Mouse (Mus musculus): ENCODE results near the gene Kcnma1. TPM values are rescaled to one million over a fixed set of nuclear protein-coding genes. Genes with fewer than 3 reads are reported as not detected.

Gene Kcnma1
- polyA plus RNA-seq, 1 experiment from 2014 or later = 2.8 TPM

- no peak for TF ChIP-seq CTCF (IDR thresholded peaks at IDR 0.05)
- DNase-seq (ENCODE audit: low read depth, low spot score) (no peak), ATAC-seq (no peak)
- in situ Hi-C loops (cut with MboI; ENCODE audit: low pct_unique_long_range_greater_than_20kb) = loop anchor here (5.0 kb wide), 1 partner anchor 50 kb away; no protein-coding TSS in a partner anchor
- POLR2A ChIA-PET = no interaction called here
- CTCF ChIA-PET = no interaction called here
- H3K27me3 ChIP-seq = no peaks in the 10 kb centered on the region
These were observed 267.3 kb downstream of the Kcnma1 start for GRCm38 (mm10) chr14:23746976-23747375.

DNA sequence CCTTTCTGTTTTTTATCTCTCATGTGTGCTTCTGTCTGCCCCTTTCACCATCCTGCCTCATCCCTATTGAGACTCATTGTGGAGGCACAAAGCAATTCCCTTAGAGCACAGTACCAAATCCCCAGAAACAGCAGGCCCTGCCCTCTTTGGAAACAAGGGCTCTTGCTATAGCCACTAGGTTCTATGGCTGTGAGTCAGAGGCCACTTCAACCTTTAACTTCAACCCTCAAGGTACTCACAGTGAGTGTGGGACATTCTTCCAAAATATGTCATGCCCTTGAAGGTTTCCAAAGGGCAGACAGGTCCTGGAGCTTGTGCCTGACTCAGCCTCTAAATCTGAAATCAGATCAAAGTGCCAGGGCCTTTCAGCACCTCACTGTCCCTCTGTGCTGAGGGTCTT is 272.8 kb downstream of the Kcnma1 start:
- POLR2A ChIA-PET = no interaction called here
- H3K27me3 ChIP-seq = no peaks in the 10 kb centered on the region
- in situ Hi-C loops (cut with MboI; ENCODE audit: low pct_unique_long_range_greater_than_20kb) = no loop called here
- no peak for DNase-seq (ENCODE audit: low read depth, low spot score)
- ATAC-seq = no peak
- CTCF ChIA-PET = interaction anchor here (0.7 kb wide), 1 partner anchor 22 kb away, joined by 3 read pairs; no protein-coding TSS in a partner anchor
- TF ChIP-seq CTCF (IDR thresholded peaks at IDR 0.05) = no peak

DNA sequence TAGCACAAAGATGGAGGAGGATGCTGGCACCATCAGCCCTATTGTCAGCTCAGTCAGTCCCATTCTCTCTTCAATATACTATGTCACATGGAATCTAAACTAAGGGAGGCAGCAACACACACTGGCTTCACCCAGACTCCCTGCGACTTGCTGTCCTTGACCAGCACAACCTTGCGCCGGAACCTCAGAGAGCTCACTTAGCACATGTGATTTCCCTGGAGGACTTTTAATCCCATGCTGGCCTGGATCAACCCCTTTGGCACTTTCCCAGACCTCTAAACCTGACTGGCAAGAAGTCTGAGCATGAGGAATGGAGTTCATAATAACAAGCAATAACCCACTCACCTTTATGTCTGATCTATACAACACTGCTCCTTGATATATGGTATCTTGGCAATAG is 280.1 kb downstream of the Kcnma1 start:
- H3K27me3 ChIP-seq = peaks cover 5% of the 10 kb centered on the region
- TF ChIP-seq CTCF (IDR thresholded peaks at IDR 0.05) = no peak
- ATAC-seq (no peak), DNase-seq (ENCODE audit: low read depth, low spot score) (no peak)
- ChIA-PET CTCF (no interaction called here), POLR2A (no interaction called here)
- in situ Hi-C loops (cut with MboI; ENCODE audit: low pct_unique_long_range_greater_than_20kb) = no loop called here

DNA sequence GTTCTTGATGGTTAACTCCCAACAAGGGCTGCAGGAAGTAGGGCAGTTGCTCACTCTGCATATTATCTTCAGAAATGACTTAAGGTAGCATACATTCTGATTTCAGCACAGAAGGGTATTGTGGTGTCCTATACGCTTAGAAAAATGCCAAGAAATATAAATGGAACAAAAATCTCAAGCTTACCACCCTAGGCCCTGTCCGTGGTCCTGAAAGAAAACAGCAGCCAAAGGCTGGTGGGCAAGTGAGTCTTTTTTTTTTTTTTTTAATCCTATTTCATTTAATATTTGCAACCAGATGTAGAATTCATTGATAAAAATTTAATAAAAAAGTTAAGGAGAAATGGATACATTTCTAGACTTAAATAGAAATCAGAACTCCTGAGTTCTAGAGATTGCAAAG is 284.9 kb downstream of the Kcnma1 start:
- in situ Hi-C loops (cut with MboI; ENCODE audit: low pct_unique_long_range_greater_than_20kb) = no loop called here
- ChIA-PET CTCF (no interaction called here), POLR2A (no interaction called here)
- ATAC-seq (no peak), DNase-seq (ENCODE audit: low read depth, low spot score) (no peak)
- H3K27me3 ChIP-seq = peaks cover 5% of the 10 kb centered on the region
- no peak for TF ChIP-seq CTCF (IDR thresholded peaks at IDR 0.05)

- POLR2A ChIA-PET = no interaction called here
- CTCF ChIA-PET = no interaction called here
- in situ Hi-C loops (cut with MboI; ENCODE audit: low pct_unique_long_range_greater_than_20kb) = no loop called here
- ATAC-seq (no peak), DNase-seq (ENCODE audit: low read depth, low spot score) (no peak)
- no peaks in the 10 kb centered on the region for H3K27me3 ChIP-seq
- TF ChIP-seq CTCF (IDR thresholded peaks at IDR 0.05) = no peak
These were observed 290.4 kb downstream of the Kcnma1 start for GRCm38 (mm10) chr14:23723701-23724430.

GRCm38 (mm10) chr14:23719246-23719645 is 295.0 kb downstream of the Kcnma1 start:
- in situ Hi-C loops (cut with MboI; ENCODE audit: low pct_unique_long_range_greater_than_20kb) = no loop called here
- DNase-seq (ENCODE audit: low read depth, low spot score) = no peak

DNA sequence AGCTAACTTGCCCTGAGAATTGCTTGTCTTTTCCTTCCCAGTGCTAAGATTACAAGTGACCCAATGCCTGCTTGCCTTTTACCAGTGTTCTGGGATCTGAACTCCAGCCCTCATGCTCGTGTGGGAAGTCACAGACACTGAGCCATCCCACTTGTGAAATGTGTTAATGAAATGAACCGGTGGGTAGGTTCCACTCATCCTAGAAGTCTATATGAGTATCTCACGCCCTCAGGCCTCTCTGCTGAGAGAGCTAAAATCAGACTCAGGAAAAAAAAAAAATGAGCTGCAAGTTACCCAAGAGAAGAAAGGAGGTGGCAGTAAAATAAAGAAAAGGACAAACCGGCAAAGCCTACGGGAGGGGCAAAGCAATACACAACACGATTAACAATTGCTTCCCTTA is 295.6 kb downstream of the Kcnma1 start:
- in situ Hi-C loops (cut with MboI; ENCODE audit: low pct_unique_long_range_greater_than_20kb) = no loop called here
- ChIA-PET POLR2A (no interaction called here), CTCF (interaction anchor here (1.1 kb wide), 1 partner anchor 22 kb away, joined by 3 read pairs; no protein-coding TSS in a partner anchor)
- no peak for TF ChIP-seq CTCF (IDR thresholded peaks at IDR 0.05)
- no peaks in the 10 kb centered on the region for H3K27me3 ChIP-seq
- ATAC-seq (no peak), DNase-seq (ENCODE audit: low read depth, low spot score) (no peak)

More at GRCm38 (mm10) chr14:23719246-23719645, 295.0 kb downstream of the Kcnma1 start:
- ChIA-PET CTCF (no interaction called here), POLR2A (no interaction called here)
- no peak for ATAC-seq
- TF ChIP-seq CTCF (IDR thresholded peaks at IDR 0.05) = no peak
- no peaks in the 10 kb centered on the region for H3K27me3 ChIP-seq

GRCm38 (mm10) chr14:23714396-23715131 is 299.7 kb downstream of the Kcnma1 start:
- in situ Hi-C loops (cut with MboI; ENCODE audit: low pct_unique_long_range_greater_than_20kb) = no loop called here
- H3K27me3 ChIP-seq = no peaks in the 10 kb centered on the region
- ATAC-seq = no peak
- CTCF ChIA-PET = no interaction called here
- POLR2A ChIA-PET = no interaction called here
- TF ChIP-seq CTCF (IDR thresholded peaks at IDR 0.05) = no peak
- DNase-seq (ENCODE audit: low read depth, low spot score) = no peak

DNA sequence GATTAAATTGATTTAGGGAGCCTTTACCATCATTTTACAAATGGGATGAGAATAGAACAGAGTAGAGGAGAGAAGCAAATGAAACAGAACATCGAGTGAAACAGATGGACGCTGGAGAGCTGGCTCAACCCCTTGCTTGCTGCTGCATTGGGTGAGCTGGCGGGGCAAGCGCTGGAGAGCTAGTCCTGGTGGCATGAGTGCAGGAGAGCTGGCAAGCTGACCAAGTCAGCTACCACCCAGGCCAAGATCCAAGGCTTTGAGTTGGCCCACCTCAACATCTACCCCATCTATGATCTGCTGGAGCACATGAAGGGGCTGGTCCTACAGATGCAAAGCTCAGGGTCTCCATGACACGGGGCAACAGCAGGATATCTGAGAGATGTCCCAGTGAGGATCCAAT is 301.4 kb downstream of the Kcnma1 start:
- CTCF ChIA-PET = interaction anchor here (2.0 kb wide), 1 partner anchor 10 kb away, joined by 4 read pairs; no protein-coding TSS in a partner anchor
- no peak for DNase-seq (ENCODE audit: low read depth, low spot score)
- in situ Hi-C loops (cut with MboI; ENCODE audit: low pct_unique_long_range_greater_than_20kb) = no loop called here
- POLR2A ChIA-PET = no interaction called here
- TF ChIP-seq CTCF (IDR thresholded peaks at IDR 0.05) = no peak
- ATAC-seq = no peak
- no peaks in the 10 kb centered on the region for H3K27me3 ChIP-seq

- ChIA-PET POLR2A (no interaction called here), CTCF (no interaction called here)
- no peak for TF ChIP-seq CTCF (IDR thresholded peaks at IDR 0.05)
- no peaks in the 10 kb centered on the region for H3K27me3 ChIP-seq
- ATAC-seq (no peak), DNase-seq (ENCODE audit: low read depth, low spot score) (no peak)
- in situ Hi-C loops (cut with MboI; ENCODE audit: low pct_unique_long_range_greater_than_20kb) = no loop called here
These were observed 303.3 kb downstream of the Kcnma1 start for GRCm38 (mm10) chr14:23710954-23711353.

DNA sequence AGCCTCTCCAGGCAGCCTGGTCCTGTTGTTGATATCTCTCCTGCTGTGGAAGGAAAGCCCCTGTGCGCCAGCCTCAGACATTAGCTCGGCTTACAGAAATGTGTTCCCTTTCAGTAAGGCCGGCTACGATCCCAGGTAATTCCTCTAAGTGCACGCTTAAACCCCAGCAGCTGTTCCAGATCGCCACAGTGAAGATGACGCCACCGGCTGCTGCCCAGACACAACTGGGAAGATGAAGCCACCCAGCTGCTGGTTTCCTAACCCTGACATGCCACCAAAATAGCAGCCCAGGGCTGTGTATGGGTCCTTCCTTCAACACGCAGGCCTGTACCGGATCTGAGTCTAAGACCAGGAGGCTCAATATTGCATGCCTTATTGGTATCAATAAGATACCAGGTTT is 307.5 kb downstream of the Kcnma1 start:
- no peak for TF ChIP-seq CTCF (IDR thresholded peaks at IDR 0.05)
- POLR2A ChIA-PET = no interaction called here
- no peaks in the 10 kb centered on the region for H3K27me3 ChIP-seq
- ATAC-seq (no peak), DNase-seq (ENCODE audit: low read depth, low spot score) (no peak)
- in situ Hi-C loops (cut with MboI; ENCODE audit: low pct_unique_long_range_greater_than_20kb) = no loop called here
- CTCF ChIA-PET = interaction anchor here (2.2 kb wide), 1 partner anchor 9 kb away, joined by 4 read pairs; no protein-coding TSS in a partner anchor
